Comparison of ENCODE assay signal across 11 mouse cellular contexts in the genomic region with DNA sequence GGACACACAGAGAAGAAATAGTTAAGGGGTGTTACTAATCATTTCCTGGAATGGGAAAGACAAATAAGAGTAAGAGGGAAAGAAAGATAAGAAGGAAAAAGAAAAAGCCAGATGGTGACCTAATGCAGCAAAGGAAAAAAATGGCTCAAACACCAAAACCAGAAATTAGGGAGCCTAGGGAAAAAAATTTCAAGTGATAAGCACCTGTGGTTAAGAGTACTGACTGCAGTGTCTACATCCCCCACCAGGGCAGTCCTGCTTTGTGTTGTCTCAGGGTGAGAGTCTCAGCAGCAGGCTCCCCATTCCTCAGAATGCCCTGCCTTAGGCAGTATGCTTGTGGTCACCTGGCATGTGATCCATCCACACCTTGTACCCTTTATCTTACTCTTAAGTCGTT.
DNase-seq lines count a peak whose midpoint lies in the region; ATAC-seq and TF ChIP-seq lines count a peak whose summit lies in the region.
"Had no signal": no experiment of that assay in that cellular context is flagged by ENCODE, and none has a peak within 500 bp of the region (broad histone marks: within the 10 kb centered on the region; RNA-seq: fewer than 3 reads in every experiment).

No protein-coding gene starts in this region.

- H3K4me2 ChIP-seq in lung, embryonic 15.5 days, result no peak overlapping the region

- H3K27me3 ChIP-seq in heart, adult 2 months (ENCODE audit: control insufficient read depth, insufficient read depth, low read length), result no peaks in the 10 kb centered on the region
- no peaks in the 10 kb centered on the region for H3K27me3 ChIP-seq in lung, embryonic 15.5 days
- no peaks in the 10 kb centered on the region for H3K27me3 ChIP-seq in MEL (ENCODE audit: control insufficient read depth in 1 of 2, insufficient read depth in 2 of 2, low read length in 2 of 2)

- no peak for TF ChIP-seq POLR2A in heart, adult 2 months (IDR thresholded peaks at IDR 0.05; ENCODE audit: insufficient read depth, low read depth, low read length)
- no peak for TF ChIP-seq POLR2A in MEL (IDR thresholded peaks at IDR 0.05; ENCODE audit: control insufficient read depth in 1 of 2, insufficient read depth in 1 of 2, low read depth in 1 of 2, low read length in 2 of 2, poor library complexity in 1 of 2)

- peaks cover 5% of the 10 kb centered on the region for H3K36me3 ChIP-seq in heart, adult 2 months (ENCODE audit: control insufficient read depth, insufficient read depth, low read length)
- no peaks in the 10 kb centered on the region for H3K36me3 ChIP-seq in lung, embryonic 15.5 days
- peaks cover 0 to 45% of the 10 kb centered on the region in 2 experiments; a peak in 2 of 4 replicates for H3K36me3 ChIP-seq in MEL (ENCODE audit: control insufficient read depth in 1 of 2, insufficient read depth in 2 of 2, low read length in 2 of 2)

- intact Hi-C loops in heart, adult 2 months (cut with DNase I), result no loop called here
- intact Hi-C loops in gastrocnemius, postnatal 14 days (cut with DNase I; ENCODE audit: low total_unique reads), result no loop called here

- TF ChIP-seq CTCF in heart, adult 2 months (IDR thresholded peaks at IDR 0.05), result 0 out of 2 replicates have a peak, but pooled peaks have one; percentile 16
- peak in 1 of 3 experiments; percentile 50; a peak in 2 of 6 replicates for TF ChIP-seq CTCF in MEL (IDR thresholded peaks at IDR 0.05 in 2 of 3, conservative IDR thresholded peaks at IDR 0.05 in 1 of 3; ENCODE audit: control insufficient read depth in 1 of 3, insufficient read depth in 1 of 3, low read depth in 2 of 3, low read length in 3 of 3, poor library complexity in 1 of 3, severe bottlenecking in 1 of 3)

- no peak overlapping the region for H3K27ac ChIP-seq in heart, adult 2 months
- H3K27ac ChIP-seq in lung, embryonic 15.5 days, result peak overlapping the region; percentile 48
- no peak overlapping the region for H3K27ac ChIP-seq in MEL (ENCODE audit: control insufficient read depth, low read depth, low read length)

- peaks cover 14% of the 10 kb centered on the region for H3K4me1 ChIP-seq in heart, adult 2 months (ENCODE audit: control insufficient read depth, insufficient read depth, low read length)
- H3K4me1 ChIP-seq in lung, embryonic 15.5 days, result peaks cover 12% of the 10 kb centered on the region
- peaks cover 29 to 37% of the 10 kb centered on the region in 2 experiments for H3K4me1 ChIP-seq in MEL (ENCODE audit: control insufficient read depth in 1 of 2, insufficient read depth in 2 of 2, low read length in 2 of 2)

- H3K9me3 ChIP-seq in lung, embryonic 15.5 days, result no peaks in the 10 kb centered on the region
- no peaks in the 10 kb centered on the region for H3K9me3 ChIP-seq in MEL (replicated peaks; ENCODE audit: insufficient read depth, low read length)

- no peak for TF ChIP-seq RAD21 in MEL (IDR thresholded peaks at IDR 0.05; ENCODE audit: low read depth, low read length)

- 24% methylated on average over 1 of the region's 1 CpGs for WGBS in heart, adult 2 months
- 41% methylated on average over 1 of the region's 1 CpGs for WGBS in lung, embryonic 15.5 days

- H3K9ac ChIP-seq in heart, adult 2 months (ENCODE audit: low read depth, low read length), result no peak overlapping the region
- no peak overlapping the region for H3K9ac ChIP-seq in lung, embryonic 15.5 days
- no peak overlapping the region for H3K9ac ChIP-seq in MEL (ENCODE audit: control insufficient read depth, low read depth, low read length, poor library complexity, severe bottlenecking)

- H3K4me3 ChIP-seq in heart, adult 2 months, result no peak overlapping the region
- no peak overlapping the region for H3K4me3 ChIP-seq in lung, embryonic 15.5 days
- H3K4me3 ChIP-seq in MEL (ENCODE audit: control insufficient read depth in 1 of 2, insufficient read depth in 1 of 2, low read depth in 2 of 2, low read length in 2 of 2), result no peak overlapping the region; a peak in 1 of 4 replicates

- H3K79me2 ChIP-seq in heart, adult 2 months (replicated peaks; ENCODE audit: control insufficient read depth, insufficient read depth, low read length), result peaks cover 11% of the 10 kb centered on the region
- H3K79me2 ChIP-seq in MEL (ENCODE audit: control insufficient read depth, insufficient read depth, low read length, poor library complexity), result peaks cover 7% of the 10 kb centered on the region; the same call in 1 of the 2 replicates

- no peak for TF ChIP-seq EP300 in heart, adult 2 months (IDR thresholded peaks at IDR 0.05; ENCODE audit: insufficient read depth, low read depth, low read length)
- peak; percentile 20 to 37; a peak in 2 of 4 replicates for TF ChIP-seq EP300 in MEL (IDR thresholded peaks at IDR 0.05; ENCODE audit: low read depth in 1 of 2, low read length in 2 of 2)

- ATAC-seq in lung, embryonic 15.5 days (ENCODE audit: borderline replicate concordance, extremely low read depth, low FRiP score, low TSS enrichment), result 0 out of 2 replicates have a peak, but pooled peaks have one; percentile 39
- ATAC-seq in megakaryocyte progenitor cell, adult 5-6 weeks (replicated peaks; ENCODE audit: poor library complexity), result peak; percentile 70

- no peak for DNase-seq in heart, adult 2 months
- DNase-seq in heart, adult 9 months (ENCODE audit: low spot score in 2 of 2), result no peak
- no peak for DNase-seq in lung, postnatal 25 days (ENCODE audit: low spot score)
- peak; percentile 67 for DNase-seq in MEL (ENCODE audit: low read depth, low spot score)
- no peak for DNase-seq in right cerebral cortex, adult 18-20 months
- DNase-seq in gastrocnemius, postnatal 14 days, result no peak
- DNase-seq: cerebellum, adult 9-11 months; kidney, adult 11 months; kidney, postnatal 36 days had no signal

TF ChIP-seq in MEL, 35 proteins besides CTCF, POLR2A, EP300 and RAD21:
- TF ChIP-seq MAFK (IDR thresholded peaks at IDR 0.05; ENCODE audit: borderline replicate concordance, low read depth, low read length), result no peak
- no peak for TF ChIP-seq MAX (IDR thresholded peaks at IDR 0.05; ENCODE audit: low read length)
- no peak for TF ChIP-seq BHLHE40 (IDR thresholded peaks at IDR 0.05; ENCODE audit: borderline replicate concordance, low read depth, low read length)
- TF ChIP-seq E2F4 (IDR thresholded peaks at IDR 0.05; ENCODE audit: borderline replicate concordance, low read depth, low read length), result no peak
- 0 out of 2 replicates have a peak, but pooled peaks have one; percentile 33 for TF ChIP-seq GATA1 (IDR thresholded peaks at IDR 0.05; ENCODE audit: low read depth, low read length)
- TF ChIP-seq NRF1 (IDR thresholded peaks at IDR 0.05; ENCODE audit: insufficient read depth, low read depth, low read length, poor library complexity, severe bottlenecking), result no peak
- no peak for TF ChIP-seq CHD2 (IDR thresholded peaks at IDR 0.05; ENCODE audit: low read length)
- no peak for TF ChIP-seq ZC3H11A (IDR thresholded peaks at IDR 0.05; ENCODE audit: low read depth, low read length)
- TF ChIP-seq TBP (IDR thresholded peaks at IDR 0.05; ENCODE audit: low read depth, low read length), result no peak
- no peak for TF ChIP-seq ELF1 (IDR thresholded peaks at IDR 0.05; ENCODE audit: low read depth, low read length)
- no peak for TF ChIP-seq SMC3 (IDR thresholded peaks at IDR 0.05; ENCODE audit: low read depth, low read length)
- TF ChIP-seq HCFC1 (IDR thresholded peaks at IDR 0.05; ENCODE audit: low read depth, low read length), result no peak
- TF ChIP-seq TCF12 (IDR thresholded peaks at IDR 0.05; ENCODE audit: low read depth, low read length), result no peak
- TF ChIP-seq MAZ (IDR thresholded peaks at IDR 0.05; ENCODE audit: low read depth, low read length), result no peak
- TF ChIP-seq USF2 (IDR thresholded peaks at IDR 0.05; ENCODE audit: borderline replicate concordance in 1 of 2, insufficient read depth in 1 of 2, low read depth in 1 of 2, low read length in 2 of 2), result no peak
- TF ChIP-seq RCOR1 (IDR thresholded peaks at IDR 0.05; ENCODE audit: low read depth, low read length), result 0 out of 2 replicates have a peak, but pooled peaks have one; percentile 9
- TF ChIP-seq MYB (IDR thresholded peaks at IDR 0.05; ENCODE audit: low read depth, low read length), result no peak
- no peak for TF ChIP-seq MYC (IDR thresholded peaks at IDR 0.05; ENCODE audit: low read depth, low read length)
- TF ChIP-seq MXI1 (IDR thresholded peaks at IDR 0.05; ENCODE audit: low read depth, low read length), result no peak
- no peak for TF ChIP-seq SIN3A (IDR thresholded peaks at IDR 0.05; ENCODE audit: low read length)
- TF ChIP-seq POLR2AphosphoS2 (IDR thresholded peaks at IDR 0.05; ENCODE audit: low read length), result no peak
- TF ChIP-seq USF1 (IDR thresholded peaks at IDR 0.05; ENCODE audit: low read depth, low read length), result no peak
- TF ChIP-seq ZMIZ1 (IDR thresholded peaks at IDR 0.05; ENCODE audit: low read depth, low read length), result no peak
- TF ChIP-seq ZNF384 (IDR thresholded peaks at IDR 0.05; ENCODE audit: low read depth, low read length), result peak; percentile 89
- TF ChIP-seq KAT2A (conservative IDR thresholded peaks at IDR 0.05; ENCODE audit: low read depth, low read length), result no peak
- 0 out of 2 replicates have a peak, but pooled peaks have one; percentile 10 for TF ChIP-seq ETS1 (IDR thresholded peaks at IDR 0.05; ENCODE audit: low read depth, low read length)
